Mouse (Mus musculus) embryonic facial prominence, embryonic 11.5 days (tissue): ENCODE results near the gene Hoxa1. TPM values are rescaled to one million over a fixed set of nuclear protein-coding genes. Genes with fewer than 3 reads are reported as not detected.

Experiments used
- ATAC-seq: fragments of 200-750 bp; cut with Nextera tagmentation; replicated peaks from 2 replicates; pipeline ENCODE4 v1.8.0; 2017; ENCODE audit warnings: low read depth; ENCODE audit not compliant: insufficient number of reproducible peaks, low FRiP score, low TSS enrichment
- DNase-seq: peaks from one replicate; pipeline ENCODE4 v3.0.0-alpha.2; 2015; ENCODE audit warnings: low spot score
- H3K27ac ChIP-seq: fragments of 300-500 bp; sonication (generic); replicated peaks from 2 replicates; pipeline ENCODE4 v1.5.1; 2014; ENCODE audit warnings: mild to moderate bottlenecking, low read depth, low read length, control low read depth
- H3K27me3 ChIP-seq: fragments of 300-500 bp; sonication (generic); 2 replicates; pipeline ENCODE4 v1.6.1; 2014; ENCODE audit warnings: mild to moderate bottlenecking, low read length, moderate library complexity, mixed read lengths; ENCODE audit not compliant: control insufficient read depth, insufficient read depth
- H3K36me3 ChIP-seq: fragments of 300-500 bp; sonication (generic); replicated peaks from 2 replicates; pipeline ENCODE4 v1.6.1; 2014; ENCODE audit warnings: low read depth, mild to moderate bottlenecking, low read length, moderate library complexity, mixed read lengths; ENCODE audit not compliant: control insufficient read depth, insufficient read depth
- H3K4me1 ChIP-seq: fragments of 300-500 bp; sonication (generic); 2 replicates; pipeline ENCODE4 v1.6.1; 2014; ENCODE audit warnings: low read length, mixed read lengths; ENCODE audit not compliant: control insufficient read depth, insufficient read depth
- H3K4me2 ChIP-seq: fragments of 300-500 bp; sonication (generic); 2 replicates; pipeline ENCODE4 v1.6.1; 2014; ENCODE audit warnings: low read depth, mild to moderate bottlenecking, control low read depth, low read length, moderate library complexity
- H3K4me3 ChIP-seq: fragments of 300-500 bp; sonication (generic); 2 replicates; pipeline ENCODE4 v1.5.1; 2014; ENCODE audit warnings: low read depth, low read length, control low read depth
- H3K9ac ChIP-seq: fragments of 300-500 bp; sonication (generic); replicated peaks from 2 replicates; pipeline ENCODE4 v1.6.1; 2014; ENCODE audit warnings: mild to moderate bottlenecking, control low read depth, low read length
- H3K9me3 ChIP-seq: fragments of 300-500 bp; sonication (generic); replicated peaks from 2 replicates; pipeline ENCODE4 v1.6.1; 2016; ENCODE audit warnings: mild to moderate bottlenecking, low read length, inconsistent platforms, mixed read lengths; ENCODE audit not compliant: control insufficient read depth
- WGBS: fragments of 180-500 bp; shearing (Covaris S2); extraction: QIAGEN DNeasy Blood & Tissue Kit; methylation state at CpG from one replicate; pipeline ENCODE4 v1.1.7; 2014; 5-methylcytosine and 5-hydroxymethylcytosine counted together
- polyA plus RNA-seq: library from polyadenylated mRNA; unstranded; fragments of >200 nt; fragmentation: Nextera tagmentation; extraction: Ambion mirVana; gene quantifications from 2 replicates; pipeline ENCODE4 v1.2.1, GENCODE M21; 2014

Hoxa1 gene
- polyA plus RNA-seq, 1 experiment from 2014 or later, result 1.1 TPM

DNA sequence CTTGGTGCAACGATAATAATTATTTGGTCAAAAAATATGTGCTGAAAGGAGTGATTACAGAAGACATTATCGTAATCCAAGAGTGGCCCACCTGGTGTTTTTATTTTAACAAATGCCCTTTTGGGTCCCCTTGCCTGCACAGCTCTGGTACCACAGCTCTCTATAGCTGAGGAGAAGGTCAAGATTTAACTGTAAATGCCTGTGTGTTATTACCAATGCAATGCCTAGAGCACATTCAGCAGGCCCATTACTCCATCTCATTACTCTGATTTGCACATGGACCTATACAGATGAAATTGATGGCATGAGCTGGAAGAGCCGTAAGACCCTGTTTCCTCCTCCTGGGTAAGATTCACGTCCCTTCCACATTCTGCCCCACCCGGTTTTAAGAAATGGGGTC is 19.0 kb downstream of the Hoxa1 start:
- no peaks in the 10 kb centered on the region for H3K27me3 ChIP-seq
- H3K36me3 ChIP-seq, result no peaks in the 10 kb centered on the region
- ATAC-seq, result no peak
- no peak overlapping the region for H3K4me2 ChIP-seq
- no peak overlapping the region for H3K27ac ChIP-seq
- 84% methylated on average over 5 of the region's 5 CpGs for WGBS
- no peak overlapping the region for H3K9ac ChIP-seq
- no peak overlapping the region for H3K4me3 ChIP-seq
- H3K9me3 ChIP-seq, result no peaks in the 10 kb centered on the region
- no peaks in the 10 kb centered on the region for H3K4me1 ChIP-seq
- no peak for DNase-seq

GRCm38 (mm10) chr6:52138576-52138975 is 19.5 kb downstream of the Hoxa1 start:
- no peak for DNase-seq
- H3K4me3 ChIP-seq, result no peak overlapping the region
- H3K27ac ChIP-seq, result no peak overlapping the region
- H3K9ac ChIP-seq, result no peak overlapping the region
- H3K9me3 ChIP-seq, result no peaks in the 10 kb centered on the region
- WGBS, result 62% methylated on average over 10 of the region's 10 CpGs
- no peak for ATAC-seq
- no peak overlapping the region for H3K4me2 ChIP-seq
- no peaks in the 10 kb centered on the region for H3K27me3 ChIP-seq
- no peaks in the 10 kb centered on the region for H3K36me3 ChIP-seq
- H3K4me1 ChIP-seq, result no peaks in the 10 kb centered on the region

DNA sequence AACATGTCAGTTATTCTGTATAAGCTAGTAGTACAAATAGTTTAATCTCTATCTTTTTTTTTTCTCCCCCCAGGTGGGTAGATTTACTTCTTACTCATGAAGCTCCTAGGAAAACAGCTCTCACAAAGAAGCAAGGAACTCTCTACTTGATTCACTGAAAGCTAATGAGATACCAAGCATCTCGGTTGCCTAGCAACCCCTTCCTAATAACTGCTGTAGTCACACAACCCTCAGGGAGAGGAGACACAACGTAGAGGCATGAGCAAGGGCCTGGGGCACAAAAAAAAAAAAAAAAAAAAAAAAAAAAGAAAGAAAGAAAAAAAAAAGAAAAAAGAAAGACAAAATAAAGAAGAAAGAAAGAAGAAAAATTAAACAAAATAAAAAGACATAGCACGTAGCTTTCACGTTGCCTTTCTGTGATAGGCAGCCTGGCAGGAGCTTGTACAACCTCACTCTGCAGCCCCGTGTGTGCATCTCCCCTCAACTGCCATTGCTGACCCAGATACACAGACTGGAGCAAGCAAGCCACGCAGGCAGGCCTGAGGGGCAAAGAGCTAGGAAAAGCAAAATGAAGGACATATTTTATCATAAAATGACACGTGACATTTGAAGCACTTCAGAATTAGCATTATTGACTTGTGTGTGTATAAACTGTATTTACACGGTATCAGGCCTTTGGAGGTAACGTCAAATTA is 20.1 kb downstream of the Hoxa1 start:
- no peak overlapping the region for H3K9ac ChIP-seq
- H3K27ac ChIP-seq, result no peak overlapping the region
- H3K4me2 ChIP-seq, result no peak overlapping the region
- no peaks in the 10 kb centered on the region for H3K27me3 ChIP-seq
- DNase-seq, result peak; percentile 63
- no peak overlapping the region for H3K4me3 ChIP-seq
- H3K9me3 ChIP-seq, result no peaks in the 10 kb centered on the region
- H3K36me3 ChIP-seq, result no peaks in the 10 kb centered on the region
- H3K4me1 ChIP-seq, result no peaks in the 10 kb centered on the region
- no peak for ATAC-seq
- 62% methylated on average over 9 of the region's 9 CpGs for WGBS

GRCm38 (mm10) chr6:52123673-52124072 is 34.4 kb downstream of the Hoxa1 start:
- 78% methylated on average over 4 of the region's 4 CpGs for WGBS
- Histone ChIP-seq H3K9ac (no peak overlapping the region), H3K4me2 (no peak overlapping the region), H3K4me1 (no peaks in the 10 kb centered on the region), H3K27ac (no peak overlapping the region), H3K9me3 (peaks cover 3% of the 10 kb centered on the region; the same call in 1 of the 2 replicates), H3K27me3 (no peaks in the 10 kb centered on the region), H3K4me3 (no peak overlapping the region), H3K36me3 (no peaks in the 10 kb centered on the region)
- no peak for ATAC-seq
- DNase-seq, result no peak

GRCm38 (mm10) chr6:52121173-52121572 is 36.9 kb downstream of the Hoxa1 start:
- Histone ChIP-seq H3K27ac (no peak overlapping the region), H3K36me3 (no peaks in the 10 kb centered on the region), H3K9ac (no peak overlapping the region), H3K9me3 (no peaks in the 10 kb centered on the region), H3K4me3 (no peak overlapping the region), H3K4me2 (no peak overlapping the region), H3K27me3 (no peaks in the 10 kb centered on the region), H3K4me1 (no peaks in the 10 kb centered on the region)
- DNase-seq (no peak), ATAC-seq (no peak)
- WGBS, result 66% methylated on average over 3 of the region's 3 CpGs

GRCm38 (mm10) chr6:52118903-52119635 is 39.0 kb downstream of the Hoxa1 start:
- no peaks in the 10 kb centered on the region for H3K9me3 ChIP-seq
- no peak overlapping the region for H3K4me2 ChIP-seq
- ATAC-seq, result no peak
- H3K27ac ChIP-seq, result no peak overlapping the region
- H3K36me3 ChIP-seq, result no peaks in the 10 kb centered on the region
- 48% methylated on average over 6 of the region's 6 CpGs for WGBS
- no peak overlapping the region for H3K9ac ChIP-seq
- no peaks in the 10 kb centered on the region for H3K4me1 ChIP-seq
- no peaks in the 10 kb centered on the region for H3K27me3 ChIP-seq
- H3K4me3 ChIP-seq, result no peak overlapping the region
- DNase-seq, result no peak

DNA sequence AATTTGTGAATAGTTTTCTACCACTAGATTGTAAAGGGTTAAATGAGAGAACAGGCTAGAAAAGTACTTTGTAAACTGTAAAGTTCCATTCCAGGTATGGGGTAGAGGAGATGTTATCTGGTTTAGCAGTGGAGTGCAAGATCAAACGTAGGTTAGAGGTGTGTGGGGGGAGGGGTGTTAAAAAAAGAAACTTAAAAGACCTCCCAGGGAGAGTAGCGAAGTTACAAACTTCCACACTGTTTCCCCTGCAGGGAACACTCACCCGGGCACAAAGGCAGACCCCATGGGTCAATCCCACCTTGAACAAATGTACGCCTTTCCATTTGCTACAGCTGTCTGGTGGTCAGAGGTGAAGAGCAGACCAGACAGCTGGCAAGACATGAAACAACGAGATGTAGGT is 42.2 kb downstream of the Hoxa1 start:
- ATAC-seq (no peak), DNase-seq (no peak)
- H3K4me2 ChIP-seq, result no peak overlapping the region
- no peak overlapping the region for H3K27ac ChIP-seq
- H3K27me3 ChIP-seq, result no peaks in the 10 kb centered on the region
- H3K4me1 ChIP-seq, result no peaks in the 10 kb centered on the region
- no peaks in the 10 kb centered on the region for H3K9me3 ChIP-seq
- no peak overlapping the region for H3K9ac ChIP-seq
- H3K4me3 ChIP-seq, result no peak overlapping the region
- 12% methylated on average over 5 of the region's 5 CpGs for WGBS
- H3K36me3 ChIP-seq, result no peaks in the 10 kb centered on the region

- Histone ChIP-seq H3K9me3 (no peaks in the 10 kb centered on the region), H3K36me3 (no peaks in the 10 kb centered on the region), H3K27ac (no peak overlapping the region), H3K27me3 (no peaks in the 10 kb centered on the region), H3K4me2 (no peak overlapping the region), H3K9ac (no peak overlapping the region), H3K4me1 (no peaks in the 10 kb centered on the region), H3K4me3 (no peak overlapping the region)
- DNase-seq, result no peak
- 79% methylated on average over 4 of the region's 4 CpGs for WGBS
- no peak for ATAC-seq
Observed at GRCm38 (mm10) chr6:52111846-52112245, 46.3 kb downstream of the Hoxa1 start.
